ENCODE assay signal across 23 mouse cellular contexts in genomic region chr6:88083095-88083494, GRCm38 (mm10).
"Had no signal": no experiment of that assay in that cellular context is flagged by ENCODE, and none has a peak within 500 bp of the region (broad histone marks: within the 10 kb centered on the region; RNA-seq: fewer than 3 reads in every experiment).

No protein-coding gene starts in this region.

- H3K36me3 ChIP-seq: embryonic facial prominence, embryonic 12.5 days; embryonic facial prominence, embryonic 13.5 days; embryonic facial prominence, embryonic 15.5 days had no signal

- H3K9ac ChIP-seq: embryonic facial prominence, embryonic 12.5 days; embryonic facial prominence, embryonic 13.5 days; embryonic facial prominence, embryonic 15.5 days; forebrain, embryonic 12.5 days; forebrain, embryonic 13.5 days; forebrain, embryonic 15.5 days; forebrain, postnatal 0 days had no signal

- DNase-seq: cerebellum, adult 9-11 months; cerebellum, postnatal 10 days; cerebellum, postnatal 14 days; cerebellum, postnatal 25 days; cerebellum, postnatal 36 days; embryo, embryonic 11 days; forebrain, postnatal 0 days; gastrocnemius, adult 2 months; gastrocnemius, postnatal 10 days; gastrocnemius, postnatal 14 days; gastrocnemius, postnatal 25 days; gastrocnemius, postnatal 36 days; heart, adult 11 months; heart, adult 2 months had no signal

- H3K27ac ChIP-seq: embryonic facial prominence, embryonic 12.5 days; forebrain, embryonic 12.5 days; forebrain, embryonic 13.5 days; forebrain, embryonic 15.5 days had no signal

- H3K9me3 ChIP-seq: embryonic facial prominence, embryonic 10.5 days; embryonic facial prominence, embryonic 12.5 days; embryonic facial prominence, embryonic 13.5 days; embryonic facial prominence, embryonic 15.5 days; forebrain, embryonic 10.5 days; forebrain, embryonic 12.5 days; forebrain, embryonic 13.5 days; forebrain, embryonic 15.5 days had no signal

- H3K4me3 ChIP-seq: forebrain, embryonic 12.5 days; heart, adult 2 months had no signal

- H3K27me3 ChIP-seq: embryonic facial prominence, embryonic 12.5 days had no signal

- ATAC-seq: forebrain, embryonic 16.5 days; forebrain, postnatal 0 days had no signal
